Mouse (Mus musculus) hindbrain, postnatal 0 days (tissue): ENCODE measurements around the gene Fam19a1. TPM values are rescaled to one million over a fixed set of nuclear protein-coding genes. Genes with fewer than 3 reads are reported as not detected.

Experiments used
- ATAC-seq: fragments of 200-750 bp; cut with Nextera tagmentation; 2 replicates; pipeline ENCODE4 v1.8.0; 2017; ENCODE audit warnings: mild to moderate bottlenecking, moderate TSS enrichment, moderate library complexity
- DNase-seq: peaks from one replicate; pipeline ENCODE4 v3.0.0-alpha.2; 2015; ENCODE audit warnings: low spot score
- H3K27ac ChIP-seq: fragments of 300-500 bp; sonication (generic); 2 replicates; pipeline ENCODE4 v1.5.1; 2014; ENCODE audit warnings: mild to moderate bottlenecking
- H3K27me3 ChIP-seq: fragments of 300-500 bp; sonication (generic); 2 replicates; pipeline ENCODE4 v1.6.1; 2014; ENCODE audit warnings: low read length, mixed read lengths; ENCODE audit not compliant: insufficient read depth
- H3K36me3 ChIP-seq: fragments of 300-500 bp; sonication (generic); 2 replicates; pipeline ENCODE4 v1.6.1; 2014; ENCODE audit warnings: low read length, mixed read lengths; ENCODE audit not compliant: insufficient read depth
- H3K4me1 ChIP-seq: fragments of 300-500 bp; sonication (generic); 2 replicates; pipeline ENCODE4 v1.6.1; 2014; ENCODE audit warnings: antibody characterized with exemption, low read length, mixed read lengths; ENCODE audit not compliant: insufficient read depth
- H3K4me2 ChIP-seq: fragments of 300-500 bp; sonication (generic); 2 replicates; pipeline ENCODE4 v1.6.1; 2014; ENCODE audit warnings: low read depth, mild to moderate bottlenecking, low read length, moderate library complexity, mixed read lengths
- H3K4me3 ChIP-seq: fragments of 300-500 bp; sonication (generic); 2 replicates; pipeline ENCODE4 v1.5.1; 2014; ENCODE audit warnings: low read length
- H3K9ac ChIP-seq: fragments of 300-500 bp; sonication (generic); replicated peaks from 2 replicates; pipeline ENCODE4 v1.6.1; 2014; ENCODE audit warnings: mild to moderate bottlenecking, low read length, moderate library complexity, mixed read lengths
- H3K9me3 ChIP-seq: fragments of 300-500 bp; sonication (generic); 2 replicates; pipeline ENCODE4 v1.6.1; 2016; ENCODE audit warnings: low read length, mixed read lengths
- CTCF ChIP-seq: IDR thresholded peaks from 2 replicates; pipeline ENCODE4 v1.5.1; 2016; ENCODE audit warnings: antibody characterized with exemption, control low read depth, low read depth
- WGBS: fragments of 180-500 bp; shearing (Covaris S2); extraction: QIAGEN DNeasy Blood & Tissue Kit; methylation state at CpG from one replicate; pipeline ENCODE4 v1.1.7; 2014; 5-methylcytosine and 5-hydroxymethylcytosine counted together
- polyA plus RNA-seq: library from polyadenylated mRNA; unstranded; fragments of >200 nt; fragmentation: Nextera tagmentation; extraction: Ambion mirVana; gene quantifications from 2 replicates; pipeline ENCODE4 v1.2.1, GENCODE M21; 2015
- total RNA-seq: library from RNA; depleted of rRNA; stranded (reverse); fragments of >200 nt; gene quantifications from 2 replicates; pipeline ENCODE4 v1.2.3, GENCODE M21; 2014

Fam19a1 gene
- total and polyA plus RNA-seq, 2 experiments from 2014 or later = 10.8 to 13.3 TPM

- no peaks in the 10 kb centered on the region for H3K27me3 ChIP-seq
- H3K9ac ChIP-seq = no peak overlapping the region
- no peaks in the 10 kb centered on the region for H3K36me3 ChIP-seq
- ATAC-seq = no peak
- WGBS = 93% methylated on average over 3 of the region's 3 CpGs
- H3K4me1 ChIP-seq = no peaks in the 10 kb centered on the region
- TF ChIP-seq CTCF = no peak
- H3K9me3 ChIP-seq = no peaks in the 10 kb centered on the region
- DNase-seq = no peak
- no peak overlapping the region for H3K4me2 ChIP-seq
- no peak overlapping the region for H3K27ac ChIP-seq
- H3K4me3 ChIP-seq = no peak overlapping the region
Observed at GRCm38 (mm10) chr6:96369544-96369943, 256.6 kb downstream of the Fam19a1 start.

- no peak for TF ChIP-seq CTCF
- ATAC-seq (no peak), DNase-seq (no peak)
- H3K27me3 ChIP-seq = no peaks in the 10 kb centered on the region
- no peak overlapping the region for H3K27ac ChIP-seq
- H3K4me1 ChIP-seq = no peaks in the 10 kb centered on the region
- H3K4me2 ChIP-seq = no peak overlapping the region
- no peak overlapping the region for H3K9ac ChIP-seq
- H3K36me3 ChIP-seq = no peaks in the 10 kb centered on the region
- WGBS = 78% methylated on average over 6 of the region's 6 CpGs
- H3K9me3 ChIP-seq = no peaks in the 10 kb centered on the region
- no peak overlapping the region for H3K4me3 ChIP-seq
Observed at GRCm38 (mm10) chr6:96372848-96373247, 259.9 kb downstream of the Fam19a1 start.

- H3K4me1 ChIP-seq = no peaks in the 10 kb centered on the region
- ATAC-seq (no peak), DNase-seq (no peak)
- H3K9ac ChIP-seq = no peak overlapping the region
- 26% methylated on average over 2 of the region's 2 CpGs for WGBS
- no peak overlapping the region for H3K4me2 ChIP-seq
- TF ChIP-seq CTCF = no peak
- no peaks in the 10 kb centered on the region for H3K36me3 ChIP-seq
- no peak overlapping the region for H3K4me3 ChIP-seq
- no peak overlapping the region for H3K27ac ChIP-seq
- H3K27me3 ChIP-seq = no peaks in the 10 kb centered on the region
- no peaks in the 10 kb centered on the region for H3K9me3 ChIP-seq
Observed at GRCm38 (mm10) chr6:96373274-96373673, 260.3 kb downstream of the Fam19a1 start.

GRCm38 (mm10) chr6:96376773-96377172 is 263.8 kb downstream of the Fam19a1 start:
- DNase-seq (no peak), ATAC-seq (no peak)
- Histone ChIP-seq H3K27ac (no peak overlapping the region), H3K36me3 (no peaks in the 10 kb centered on the region), H3K9me3 (no peaks in the 10 kb centered on the region), H3K4me3 (no peak overlapping the region), H3K27me3 (no peaks in the 10 kb centered on the region), H3K9ac (no peak overlapping the region), H3K4me1 (no peaks in the 10 kb centered on the region; the same call in 1 of the 2 replicates), H3K4me2 (no peak overlapping the region)
- TF ChIP-seq CTCF = no peak
- WGBS = 53% methylated on average over 3 of the region's 3 CpGs

GRCm38 (mm10) chr6:96379229-96379628 is 266.3 kb downstream of the Fam19a1 start:
- 33% methylated on average over 4 of the region's 4 CpGs for WGBS
- no peak overlapping the region for H3K4me2 ChIP-seq
- peak; percentile 36 for DNase-seq

GRCm38 (mm10) chr6:96384441-96384840 is 271.5 kb downstream of the Fam19a1 start:
- Histone ChIP-seq H3K9me3 (no peaks in the 10 kb centered on the region), H3K27ac (no peak overlapping the region), H3K9ac (no peak overlapping the region), H3K4me1 (no peaks in the 10 kb centered on the region), H3K4me2 (no peak overlapping the region), H3K27me3 (no peaks in the 10 kb centered on the region), H3K4me3 (no peak overlapping the region), H3K36me3 (no peaks in the 10 kb centered on the region)
- no peak for TF ChIP-seq CTCF
- ATAC-seq = no peak
- no peak for DNase-seq
- WGBS = 48% methylated on average over 1 of the region's 1 CpGs

More at GRCm38 (mm10) chr6:96379229-96379628, 266.3 kb downstream of the Fam19a1 start:
- no peaks in the 10 kb centered on the region for H3K9me3 ChIP-seq
- H3K4me1 ChIP-seq = no peaks in the 10 kb centered on the region; the same call in 1 of the 2 replicates
- H3K9ac ChIP-seq = no peak overlapping the region
- no peaks in the 10 kb centered on the region for H3K27me3 ChIP-seq
- no peaks in the 10 kb centered on the region for H3K36me3 ChIP-seq
- H3K4me3 ChIP-seq = no peak overlapping the region
- no peak overlapping the region for H3K27ac ChIP-seq
- TF ChIP-seq CTCF = no peak
- ATAC-seq = no peak

GRCm38 (mm10) chr6:96418866-96419265 is 305.9 kb downstream of the Fam19a1 start:
- DNase-seq = no peak

More at GRCm38 (mm10) chr6:96418866-96419265, 305.9 kb downstream of the Fam19a1 start:
- Histone ChIP-seq H3K27ac (no peak overlapping the region), H3K4me2 (no peak overlapping the region), H3K4me3 (no peak overlapping the region), H3K4me1 (no peaks in the 10 kb centered on the region), H3K36me3 (no peaks in the 10 kb centered on the region), H3K9me3 (no peaks in the 10 kb centered on the region), H3K27me3 (no peaks in the 10 kb centered on the region), H3K9ac (no peak overlapping the region)
- TF ChIP-seq CTCF = no peak
- no peak for ATAC-seq
- 48% methylated on average over 4 of the region's 4 CpGs for WGBS
